Mouse (Mus musculus) G1E (cell line): Measurements from ENCODE around the gene Cdk14.
"Not testable (repeated sequence)": the region's sequence is repeated elsewhere in the genome, so short reads cannot be mapped to it uniquely, and the experiment has no call there.

Experiments used
- CTCF ChIP-seq: IDR thresholded peaks from 2 replicates; pipeline ENCODE4 v1.5.1; 2012; ENCODE audit warnings: low read depth, low read length, inconsistent platforms, mixed read lengths
- TAL1 ChIP-seq: conservative IDR thresholded peaks from 2 replicates; pipeline ENCODE4 v1.6.1; 2012; ENCODE audit warnings: low read depth, low read length, inconsistent platforms, mixed read lengths

DNA sequence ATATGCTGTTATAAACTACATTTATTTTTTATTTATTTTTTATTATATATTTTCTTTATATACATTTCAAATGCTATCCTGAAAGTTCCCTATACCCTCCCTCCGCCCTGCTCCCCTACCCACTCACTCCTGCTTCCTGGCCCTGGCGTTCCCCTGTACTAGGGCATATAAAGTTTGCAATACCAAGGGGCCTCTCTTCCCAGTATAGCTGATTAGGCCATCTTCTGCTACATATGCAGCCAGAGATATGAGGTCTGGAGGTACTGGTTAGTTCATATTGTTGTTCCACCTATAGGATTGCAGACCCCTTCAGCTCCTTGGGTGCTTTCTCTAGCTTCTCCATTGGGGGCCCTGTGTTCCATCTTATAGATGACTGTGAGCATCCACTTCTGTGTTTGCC, 91.1 kb downstream of the Cdk14 start:
- TF ChIP-seq TAL1, CTCF: not testable (repeated sequence)
